Mouse (Mus musculus) limb, embryonic 11.5 days (tissue): ENCODE results near the gene Sema6d. TPM values are rescaled to one million over a fixed set of nuclear protein-coding genes. Genes with fewer than 3 reads are reported as not detected.

Source experiments
- ATAC-seq: fragments of 200-750 bp; cut with Nextera tagmentation; 2 replicates; pipeline ENCODE4 v1.8.0; 2017; ENCODE audit warnings: low read depth; ENCODE audit not compliant: insufficient number of reproducible peaks, low FRiP score, low TSS enrichment
- DNase-seq: peaks from one replicate; pipeline ENCODE4 v3.0.0-alpha.2; 2015; ENCODE audit warnings: low spot score
- H3K27ac ChIP-seq: fragments of 300-500 bp; sonication (generic); replicated peaks from 2 replicates; pipeline ENCODE4 v1.5.1; 2014; ENCODE audit warnings: low read depth, mild to moderate bottlenecking, low read length
- H3K27me3 ChIP-seq: fragments of 300-500 bp; sonication (generic); 2 replicates; pipeline ENCODE4 v1.6.1; 2014; ENCODE audit warnings: mild to moderate bottlenecking, low read length, mixed read lengths; ENCODE audit not compliant: control insufficient read depth, insufficient read depth
- H3K36me3 ChIP-seq: fragments of 300-500 bp; sonication (generic); 2 replicates; pipeline ENCODE4 v1.6.1; 2014; ENCODE audit warnings: mild to moderate bottlenecking, low read length, moderate library complexity, mixed read lengths; ENCODE audit not compliant: control insufficient read depth, insufficient read depth
- H3K4me1 ChIP-seq: fragments of 300-500 bp; sonication (generic); 2 replicates; pipeline ENCODE4 v1.6.1; 2014; ENCODE audit warnings: low read length, mixed read lengths; ENCODE audit not compliant: control insufficient read depth, insufficient read depth
- H3K4me2 ChIP-seq: fragments of 300-500 bp; sonication (generic); 2 replicates; pipeline ENCODE4 v1.6.1; 2014; ENCODE audit warnings: low read depth, mild to moderate bottlenecking, moderate library complexity; ENCODE audit not compliant: severe bottlenecking
- H3K4me3 ChIP-seq: fragments of 300-500 bp; sonication (generic); 2 replicates; pipeline ENCODE4 v1.5.1; 2014; ENCODE audit warnings: low read depth, low read length
- H3K9ac ChIP-seq: fragments of 300-500 bp; sonication (generic); 2 replicates; pipeline ENCODE4 v1.6.1; 2014; ENCODE audit warnings: mild to moderate bottlenecking, low read length
- H3K9me3 ChIP-seq: fragments of 300-500 bp; sonication (generic); 2 replicates; pipeline ENCODE4 v1.6.1; 2016; ENCODE audit warnings: low read length; ENCODE audit not compliant: control insufficient read depth
- WGBS: fragments of 180-500 bp; shearing (Covaris S2); extraction: QIAGEN DNeasy Blood & Tissue Kit; methylation state at CpG from one replicate; pipeline ENCODE4 v1.1.7; 2014; 5-methylcytosine and 5-hydroxymethylcytosine counted together
- polyA plus RNA-seq: library from polyadenylated mRNA; unstranded; fragments of >200 nt; fragmentation: Nextera tagmentation; extraction: Ambion mirVana; gene quantifications from 2 replicates; pipeline ENCODE4 v1.2.1, GENCODE M21; 2014

Gene Sema6d
- polyA plus RNA-seq, 1 experiment from 2014 or later: 6.2 TPM

- 79% methylated on average over 5 of the region's 5 CpGs for WGBS
- no peak overlapping the region for H3K4me2 ChIP-seq
- H3K4me3 ChIP-seq: no peak overlapping the region
- no peak for DNase-seq
- no peaks in the 10 kb centered on the region for H3K27me3 ChIP-seq
- no peaks in the 10 kb centered on the region for H3K36me3 ChIP-seq
- H3K4me1 ChIP-seq: no peaks in the 10 kb centered on the region
- H3K9ac ChIP-seq: no peak overlapping the region
- no peaks in the 10 kb centered on the region for H3K9me3 ChIP-seq
- no peak for ATAC-seq
- no peak overlapping the region for H3K27ac ChIP-seq
These were observed 467.2 kb downstream of the Sema6d start for GRCm38 (mm10) chr2:124556861-124557499.

- no peak overlapping the region for H3K4me2 ChIP-seq
- no peaks in the 10 kb centered on the region for H3K9me3 ChIP-seq
- H3K27me3 ChIP-seq: no peaks in the 10 kb centered on the region
- no peaks in the 10 kb centered on the region for H3K36me3 ChIP-seq
- WGBS: 92% methylated on average over 7 of the region's 7 CpGs
- no peak for ATAC-seq
- H3K4me3 ChIP-seq: no peak overlapping the region
- no peaks in the 10 kb centered on the region for H3K4me1 ChIP-seq
- no peak for DNase-seq
- no peak overlapping the region for H3K27ac ChIP-seq
- H3K9ac ChIP-seq: no peak overlapping the region
These were observed 468.3 kb downstream of the Sema6d start for GRCm38 (mm10) chr2:124558021-124558420.

- ATAC-seq (no peak), DNase-seq (no peak)
- no peak overlapping the region for H3K27ac ChIP-seq
- no peaks in the 10 kb centered on the region for H3K36me3 ChIP-seq
- H3K4me1 ChIP-seq: no peaks in the 10 kb centered on the region
- H3K27me3 ChIP-seq: no peaks in the 10 kb centered on the region
- no peaks in the 10 kb centered on the region for H3K9me3 ChIP-seq
- no peak overlapping the region for H3K4me3 ChIP-seq
- no peak overlapping the region for H3K4me2 ChIP-seq
- WGBS: 59% methylated on average over 5 of the region's 5 CpGs
- H3K9ac ChIP-seq: no peak overlapping the region
These were observed 471.9 kb downstream of the Sema6d start for GRCm38 (mm10) chr2:124561668-124562067.

- H3K27me3 ChIP-seq: no peaks in the 10 kb centered on the region
- no peak overlapping the region for H3K4me3 ChIP-seq
- no peaks in the 10 kb centered on the region for H3K4me1 ChIP-seq
- WGBS: 75% methylated on average over 2 of the region's 2 CpGs
- H3K9ac ChIP-seq: no peak overlapping the region
- ATAC-seq (no peak), DNase-seq (no peak)
- H3K9me3 ChIP-seq: no peaks in the 10 kb centered on the region
- no peak overlapping the region for H3K4me2 ChIP-seq
- no peaks in the 10 kb centered on the region for H3K36me3 ChIP-seq
- no peak overlapping the region for H3K27ac ChIP-seq
These were observed 472.3 kb downstream of the Sema6d start for GRCm38 (mm10) chr2:124562091-124562490.

- no peaks in the 10 kb centered on the region for H3K27me3 ChIP-seq
- DNase-seq (no peak), ATAC-seq (no peak)
- H3K9ac ChIP-seq: no peak overlapping the region
- H3K36me3 ChIP-seq: no peaks in the 10 kb centered on the region
- no peak overlapping the region for H3K27ac ChIP-seq
- H3K4me2 ChIP-seq: no peak overlapping the region
- H3K4me3 ChIP-seq: no peak overlapping the region
- 85% methylated on average over 5 of the region's 5 CpGs for WGBS
- H3K4me1 ChIP-seq: no peaks in the 10 kb centered on the region
- no peaks in the 10 kb centered on the region for H3K9me3 ChIP-seq
These were observed 474.0 kb downstream of the Sema6d start for GRCm38 (mm10) chr2:124563759-124564158.

GRCm38 (mm10) chr2:124573734-124574133 is 484.0 kb downstream of the Sema6d start:
- H3K4me1 ChIP-seq: no peaks in the 10 kb centered on the region
- H3K27ac ChIP-seq: no peak overlapping the region
- H3K36me3 ChIP-seq: no peaks in the 10 kb centered on the region
- 85% methylated on average over 4 of the region's 4 CpGs for WGBS
- no peak overlapping the region for H3K9ac ChIP-seq
- DNase-seq: no peak
- no peak overlapping the region for H3K4me2 ChIP-seq
- no peaks in the 10 kb centered on the region for H3K27me3 ChIP-seq
- H3K9me3 ChIP-seq: no peaks in the 10 kb centered on the region
- H3K4me3 ChIP-seq: no peak overlapping the region
- ATAC-seq: no peak

GRCm38 (mm10) chr2:124576053-124576452 is 486.3 kb downstream of the Sema6d start:
- Histone ChIP-seq H3K4me2 (no peak overlapping the region), H3K9ac (no peak overlapping the region), H3K4me3 (no peak overlapping the region), H3K9me3 (no peaks in the 10 kb centered on the region), H3K27me3 (no peaks in the 10 kb centered on the region), H3K27ac (no peak overlapping the region), H3K36me3 (no peaks in the 10 kb centered on the region), H3K4me1 (no peaks in the 10 kb centered on the region)
- no peak for ATAC-seq
- DNase-seq: no peak
- WGBS: 87% methylated on average over 2 of the region's 2 CpGs

- ATAC-seq (no peak), DNase-seq (no peak)
- 78% methylated on average over 7 of the region's 7 CpGs for WGBS
- Histone ChIP-seq H3K27me3 (no peaks in the 10 kb centered on the region), H3K27ac (no peak overlapping the region), H3K4me2 (no peak overlapping the region), H3K4me3 (no peak overlapping the region), H3K36me3 (no peaks in the 10 kb centered on the region), H3K4me1 (no peaks in the 10 kb centered on the region), H3K9me3 (no peaks in the 10 kb centered on the region), H3K9ac (no peak overlapping the region)
These were observed 493.8 kb downstream of the Sema6d start for GRCm38 (mm10) chr2:124583561-124583960.

- no peak overlapping the region for H3K4me3 ChIP-seq
- ATAC-seq (no peak), DNase-seq (no peak)
- H3K4me2 ChIP-seq: no peak overlapping the region
- H3K27ac ChIP-seq: no peak overlapping the region
- WGBS: 88% methylated on average over 4 of the region's 4 CpGs
- H3K9me3 ChIP-seq: no peaks in the 10 kb centered on the region
- H3K27me3 ChIP-seq: no peaks in the 10 kb centered on the region
- H3K36me3 ChIP-seq: no peaks in the 10 kb centered on the region
- no peaks in the 10 kb centered on the region for H3K4me1 ChIP-seq
- no peak overlapping the region for H3K9ac ChIP-seq
These were observed 503.0 kb downstream of the Sema6d start for GRCm38 (mm10) chr2:124592750-124593149.
